Mouse (Mus musculus): Measurements from ENCODE around the gene Zfp462.

The Zfp462 gene

GRCm38 (mm10) chr4:54998146-54998841 lies 53.4 kb downstream of the Zfp462 start:
- DNase-seq: no peak

GRCm38 (mm10) chr4:54999556-54999955 lies 54.7 kb downstream of the Zfp462 start:
- no peak for DNase-seq

- peak in 1 of 2 experiments; percentile 35 for DNase-seq
Measured at GRCm38 (mm10) chr4:55001386-55001785, 56.5 kb downstream of the Zfp462 start.

- DNase-seq: peak; percentile 64 to 77
Measured at GRCm38 (mm10) chr4:55003128-55003527, 58.3 kb downstream of the Zfp462 start.

- DNase-seq: peak; percentile 84 to 87
Measured at GRCm38 (mm10) chr4:55005066-55005465, 60.2 kb downstream of the Zfp462 start.

GRCm38 (mm10) chr4:55005521-55005969 lies 60.7 kb downstream of the Zfp462 start:
- peak in 1 of 2 experiments; percentile 24 for DNase-seq

GRCm38 (mm10) chr4:55006024-55006423 lies 61.2 kb downstream of the Zfp462 start:
- DNase-seq: no peak

- DNase-seq: no peak
Measured at GRCm38 (mm10) chr4:55008616-55009015, 63.8 kb downstream of the Zfp462 start.

GRCm38 (mm10) chr4:55011391-55011790 lies 66.5 kb downstream of the Zfp462 start:
- no peak for DNase-seq

- DNase-seq: peak in 1 of 2 experiments; percentile 13
Measured at GRCm38 (mm10) chr4:55013563-55014248, 68.9 kb downstream of the Zfp462 start.

- DNase-seq: peak; percentile 69 to 81
Measured at GRCm38 (mm10) chr4:55014731-55015463, 70.0 kb downstream of the Zfp462 start.

GRCm38 (mm10) chr4:55015517-55015916 lies 70.7 kb downstream of the Zfp462 start:
- no peak for DNase-seq

- DNase-seq: no peak
Measured at GRCm38 (mm10) chr4:55026109-55026646, 81.3 kb downstream of the Zfp462 start.

- no peak for DNase-seq
Measured at GRCm38 (mm10) chr4:55030401-55030800, 85.6 kb downstream of the Zfp462 start.

GRCm38 (mm10) chr4:55032317-55032930 lies 87.6 kb downstream of the Zfp462 start:
- peak; percentile 21 to 36 for DNase-seq

- DNase-seq: no peak
Measured at GRCm38 (mm10) chr4:55033452-55033851, 88.6 kb downstream of the Zfp462 start.

GRCm38 (mm10) chr4:55038139-55038538 lies 93.3 kb downstream of the Zfp462 start:
- no peak for DNase-seq

- DNase-seq: no peak
Measured at GRCm38 (mm10) chr4:55040258-55040964, 95.6 kb downstream of the Zfp462 start.

GRCm38 (mm10) chr4:55041106-55041730 lies 96.4 kb downstream of the Zfp462 start:
- no peak for DNase-seq

- peak in 1 of 2 experiments; percentile 48 for DNase-seq
Measured at GRCm38 (mm10) chr4:55042573-55042972, 97.7 kb downstream of the Zfp462 start.

- no peak for DNase-seq
Measured at GRCm38 (mm10) chr4:55047266-55047665, 102.4 kb downstream of the Zfp462 start.

Measured in kidney, adult 8-10 months (tissue).